Mouse (Mus musculus) olfactory bulb, adult 2 months (tissue): ENCODE results near the gene Gsn. TPM values are rescaled to one million over a fixed set of nuclear protein-coding genes. Genes with fewer than 3 reads are reported as not detected.

Source experiments
- H3K27ac ChIP-seq: fragments of 200-500 bp; 2 replicates; pipeline ENCODE4 v1.5.1; 2012; ENCODE audit warnings: low read depth, low read length; ENCODE audit not compliant: insufficient read depth
- H3K4me1 ChIP-seq: fragments of 200-500 bp; 2 replicates; pipeline ENCODE4 v1.6.1; 2012; ENCODE audit warnings: low read length; ENCODE audit not compliant: control insufficient read depth, insufficient read depth
- H3K4me3 ChIP-seq: fragments of 200-500 bp; 2 replicates; pipeline ENCODE4 v1.5.1; 2012; ENCODE audit warnings: mild to moderate bottlenecking, low read depth, low read length, moderate library complexity; ENCODE audit not compliant: insufficient read depth
- CTCF ChIP-seq: fragments of 200-500 bp; IDR thresholded peaks from 2 replicates; pipeline ENCODE4 v1.5.1; 2012; ENCODE audit warnings: low read depth, mild to moderate bottlenecking, low read length, moderate library complexity; ENCODE audit not compliant: insufficient read depth
- POLR2A ChIP-seq: fragments of 200-500 bp; IDR thresholded peaks from 2 replicates; pipeline ENCODE4 v1.6.1; 2012; ENCODE audit warnings: mild to moderate bottlenecking, low read depth, low read length, moderate library complexity; ENCODE audit not compliant: insufficient read depth
- WGBS: fragments of 180-500 bp; shearing (Covaris S2); methylation state at CpG from one replicate; pipeline ENCODE4 v1.1.7; 2018; 5-methylcytosine and 5-hydroxymethylcytosine counted together
- polyA plus RNA-seq: library from polyadenylated mRNA; stranded (reverse); fragments of >200 nt; gene quantifications from 2 replicates; pipeline ENCODE4 v1.2.4, GENCODE M21; 2012; ENCODE audit warnings: low replicate concordance; ENCODE audit not compliant: missing spikeins, insufficient read depth, insufficient read length

The Gsn gene
- polyA plus RNA-seq, 1 experiment: not detected

DNA sequence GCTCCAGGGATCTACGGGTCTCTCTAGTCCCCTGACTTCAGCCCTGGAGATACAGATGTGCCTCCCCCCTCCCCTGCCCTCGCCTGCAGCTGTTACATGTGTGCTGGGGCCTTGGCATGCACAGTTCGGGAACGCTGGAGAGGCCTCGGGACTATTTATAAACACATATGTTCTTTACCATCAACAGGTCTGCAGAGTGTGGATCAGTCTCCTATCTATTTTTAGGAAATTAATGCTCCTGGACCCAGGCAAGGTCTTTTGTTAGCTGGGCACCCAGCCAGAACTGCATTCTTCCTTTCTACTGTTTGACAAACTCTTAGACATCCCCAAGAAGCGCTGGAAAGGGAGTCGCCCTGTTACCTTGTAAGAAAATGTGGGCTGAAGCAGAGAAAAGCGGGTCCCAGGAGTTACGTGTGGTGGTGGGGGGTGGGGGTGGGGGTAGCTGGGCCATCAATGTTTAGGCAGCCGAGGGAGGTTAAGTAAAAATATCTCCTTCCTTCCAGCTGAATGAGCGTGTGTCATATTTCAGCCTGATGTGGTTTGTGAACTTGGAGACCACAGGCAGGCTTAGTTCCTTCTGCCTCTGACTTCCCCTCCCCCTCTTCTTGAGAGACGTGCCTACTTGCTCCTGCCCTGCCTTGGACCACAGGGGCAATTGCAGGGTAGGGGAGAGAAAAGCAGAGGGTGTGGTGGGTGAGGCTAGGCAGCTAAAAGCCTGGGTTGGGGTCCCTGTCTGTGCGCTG is 3.3 kb downstream of the Gsn start:
- TF ChIP-seq CTCF (no peak), POLR2A (no peak)
- Histone ChIP-seq H3K4me1 (peaks cover 30% of the 10 kb centered on the region), H3K4me3 (no peak overlapping the region), H3K27ac (no peak overlapping the region)
- 50% methylated on average over 13 of the region's 13 CpGs for WGBS

GRCm38 (mm10) chr2:35260291-35260690 is 4.1 kb downstream of the Gsn start:
- peaks cover 33% of the 10 kb centered on the region for H3K4me1 ChIP-seq
- no peak for TF ChIP-seq CTCF
- TF ChIP-seq POLR2A: no peak
- H3K27ac ChIP-seq: no peak overlapping the region
- no peak overlapping the region for H3K4me3 ChIP-seq
- 88% methylated on average over 1 of the region's 1 CpGs for WGBS

- Histone ChIP-seq H3K27ac (no peak overlapping the region), H3K4me3 (no peak overlapping the region), H3K4me1 (peaks cover 43% of the 10 kb centered on the region)
- 84% methylated on average over 1 of the region's 1 CpGs for WGBS
- TF ChIP-seq POLR2A (no peak), CTCF (no peak)
These were observed 7.9 kb downstream of the Gsn start for GRCm38 (mm10) chr2:35264095-35264494.

- Histone ChIP-seq H3K4me1 (peaks cover 47% of the 10 kb centered on the region), H3K4me3 (no peak overlapping the region), H3K27ac (no peak overlapping the region)
- 19% methylated on average over 8 of the region's 8 CpGs for WGBS
- TF ChIP-seq POLR2A (no peak), CTCF (0 out of 2 replicates have a peak, but pooled peaks have one; percentile 5)
These were observed 9.1 kb downstream of the Gsn start for GRCm38 (mm10) chr2:35265296-35265695.

- TF ChIP-seq POLR2A (no peak), CTCF (no peak)
- no peak overlapping the region for H3K27ac ChIP-seq
- 81% methylated on average over 8 of the region's 8 CpGs for WGBS
- no peak overlapping the region for H3K4me3 ChIP-seq
- H3K4me1 ChIP-seq: peaks cover 51% of the 10 kb centered on the region
These were observed 9.6 kb downstream of the Gsn start for GRCm38 (mm10) chr2:35265775-35266174.

DNA sequence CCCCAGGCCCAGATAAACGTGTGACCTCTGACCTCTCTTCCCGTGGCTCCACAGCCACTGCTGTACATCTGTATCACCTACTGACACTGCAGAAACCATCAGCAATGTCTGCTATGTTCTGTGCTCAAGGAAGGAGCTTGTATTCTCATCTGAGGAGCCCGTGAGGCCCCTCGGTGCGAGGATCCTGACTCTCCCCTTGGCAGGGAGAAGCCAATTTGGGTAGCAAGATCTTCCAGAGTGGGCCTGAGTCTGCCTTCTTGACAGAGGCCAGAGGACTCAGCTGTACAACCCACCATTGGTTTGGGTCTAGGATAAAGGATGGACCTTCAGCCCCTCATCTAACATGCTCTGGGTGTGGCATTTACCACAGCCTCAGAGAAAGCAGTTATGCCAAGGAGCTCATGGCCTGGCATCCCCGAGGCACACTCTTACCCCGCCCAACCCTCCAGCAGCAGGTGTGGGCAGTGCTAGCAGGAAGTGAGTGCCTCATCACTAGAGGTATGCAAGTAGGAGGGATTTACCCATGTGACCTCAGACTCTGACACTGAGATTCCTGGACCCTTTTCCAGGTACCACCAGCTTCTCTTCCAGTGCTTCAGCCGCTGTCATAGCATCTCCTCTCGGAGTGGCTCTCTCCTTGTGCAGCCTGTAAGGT is 10.2 kb downstream of the Gsn start:
- Histone ChIP-seq H3K4me3 (no peak overlapping the region), H3K27ac (no peak overlapping the region), H3K4me1 (peaks cover 54% of the 10 kb centered on the region)
- 85% methylated on average over 9 of the region's 9 CpGs for WGBS
- TF ChIP-seq CTCF: no peak
- TF ChIP-seq POLR2A: no peak

- no peak overlapping the region for H3K27ac ChIP-seq
- 88% methylated on average over 13 of the region's 13 CpGs for WGBS
- H3K4me3 ChIP-seq: no peak overlapping the region
- H3K4me1 ChIP-seq: peaks cover 62% of the 10 kb centered on the region
- TF ChIP-seq CTCF (no peak), POLR2A (no peak)
These were observed 11.1 kb downstream of the Gsn start for GRCm38 (mm10) chr2:35267156-35267875.

DNA sequence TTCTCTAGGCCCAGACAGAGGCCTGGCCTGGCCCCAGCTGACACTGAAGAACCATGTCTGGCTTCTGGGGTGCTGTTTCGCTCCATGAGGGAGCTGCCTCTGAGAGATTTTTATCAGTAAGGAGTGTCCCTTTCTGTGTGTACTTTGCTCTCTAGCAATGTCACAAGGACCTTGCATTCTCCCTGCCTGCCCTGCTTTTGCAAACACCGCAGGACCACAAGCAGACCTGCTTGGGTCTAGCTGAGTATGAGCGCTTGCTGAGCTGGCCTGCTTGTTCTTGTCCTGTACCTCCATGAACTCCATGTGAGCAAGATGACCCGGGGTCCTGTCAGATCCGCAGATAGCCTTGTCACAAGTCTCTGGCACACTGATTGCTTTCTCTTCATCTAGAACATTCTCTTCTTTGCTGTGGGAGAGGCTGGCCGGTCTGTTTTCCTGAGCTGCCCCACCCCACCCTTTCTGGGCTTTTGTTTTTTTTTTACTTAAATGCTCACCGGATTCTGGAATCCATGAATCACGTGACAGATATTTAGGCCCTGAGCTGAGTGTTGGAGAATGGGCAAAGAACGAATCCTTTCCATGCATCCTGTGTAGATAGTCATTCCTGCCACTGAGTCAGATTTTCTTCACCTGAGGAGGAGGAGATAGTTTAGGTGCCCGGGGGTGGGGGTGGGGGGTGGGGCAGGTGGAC is 11.8 kb downstream of the Gsn start:
- Histone ChIP-seq H3K4me3 (no peak overlapping the region), H3K4me1 (peaks cover 69% of the 10 kb centered on the region), H3K27ac (no peak overlapping the region)
- WGBS: 80% methylated on average over 10 of the region's 10 CpGs
- TF ChIP-seq POLR2A: no peak
